Mouse (Mus musculus) liver, embryonic 11.5 days (tissue): ENCODE data around the gene Fryl. TPM values are rescaled to one million over a fixed set of nuclear protein-coding genes. Genes with fewer than 3 reads are reported as not detected.

Experiments used
- ATAC-seq: fragments of 200-750 bp; cut with Nextera tagmentation; replicated peaks from 2 replicates; pipeline ENCODE4 v1.8.0; 2017; ENCODE audit warnings: moderate number of reproducible peaks, mild to moderate bottlenecking, moderate TSS enrichment, moderate library complexity; ENCODE audit not compliant: low FRiP score
- DNase-seq: peaks from one replicate; pipeline ENCODE4 v3.0.0-alpha.2; 2017; ENCODE audit warnings: low spot score
- H3K27ac ChIP-seq: fragments of 300-500 bp; sonication (generic); 2 replicates; pipeline ENCODE4 v1.5.1; 2014; ENCODE audit warnings: mild to moderate bottlenecking, low read depth, low read length, control low read depth
- H3K27me3 ChIP-seq: fragments of 300-500 bp; sonication (generic); replicated peaks from 2 replicates; pipeline ENCODE4 v1.6.1; 2014; ENCODE audit warnings: low read length, mixed read lengths; ENCODE audit not compliant: control insufficient read depth, insufficient read depth
- H3K36me3 ChIP-seq: fragments of 300-500 bp; sonication (generic); 2 replicates; pipeline ENCODE4 v1.6.1; 2014; ENCODE audit warnings: mild to moderate bottlenecking, low read length, moderate library complexity, mixed read lengths; ENCODE audit not compliant: control insufficient read depth, insufficient read depth
- H3K4me1 ChIP-seq: fragments of 300-500 bp; sonication (generic); replicated peaks from 2 replicates; pipeline ENCODE4 v1.6.1; 2014; ENCODE audit warnings: low read length, mixed read lengths; ENCODE audit not compliant: control insufficient read depth, insufficient read depth
- H3K4me2 ChIP-seq: fragments of 300-500 bp; sonication (generic); 2 replicates; pipeline ENCODE4 v1.6.1; 2014; ENCODE audit warnings: mild to moderate bottlenecking, control low read depth, moderate library complexity
- H3K4me3 ChIP-seq: fragments of 300-500 bp; sonication (generic); 2 replicates; pipeline ENCODE4 v1.5.1; 2014; ENCODE audit warnings: low read depth, low read length, control low read depth
- H3K9ac ChIP-seq: fragments of 300-500 bp; sonication (generic); 2 replicates; pipeline ENCODE4 v1.6.1; 2014; ENCODE audit warnings: low read depth, low read length, control low read depth
- H3K9me3 ChIP-seq: fragments of 300-500 bp; sonication (generic); 2 replicates; pipeline ENCODE4 v1.6.1; 2016; ENCODE audit warnings: low read length, inconsistent platforms, mixed read lengths; ENCODE audit not compliant: control insufficient read depth
- WGBS: fragments of 180-500 bp; shearing (Covaris S2); extraction: QIAGEN DNeasy Blood & Tissue Kit; methylation state at CpG from one replicate; pipeline ENCODE4 v1.1.7; 2014; 5-methylcytosine and 5-hydroxymethylcytosine counted together
- polyA plus RNA-seq: library from polyadenylated mRNA; unstranded; fragments of >200 nt; fragmentation: Nextera tagmentation; extraction: Ambion mirVana; gene quantifications from 2 replicates; pipeline ENCODE4 v1.2.1, GENCODE M21; 2014

Fryl gene
- polyA plus RNA-seq, 1 experiment from 2014 or later: 39.7 TPM

GRCm38 (mm10) chr5:72994928-72995327 lies 261.5 kb downstream of the Fryl start:
- DNase-seq (no peak), ATAC-seq (no peak)
- Histone ChIP-seq H3K9me3 (no peaks in the 10 kb centered on the region), H3K9ac (no peak overlapping the region), H3K4me3 (no peak overlapping the region), H3K27me3 (no peaks in the 10 kb centered on the region), H3K27ac (no peak overlapping the region), H3K4me1 (no peaks in the 10 kb centered on the region), H3K36me3 (no peaks in the 10 kb centered on the region), H3K4me2 (no peak overlapping the region)
- WGBS: 69% methylated on average over 2 of the region's 2 CpGs

- ATAC-seq (no peak), DNase-seq (no peak)
- Histone ChIP-seq H3K4me1 (no peaks in the 10 kb centered on the region), H3K27me3 (no peaks in the 10 kb centered on the region), H3K4me2 (no peak overlapping the region), H3K9me3 (no peaks in the 10 kb centered on the region), H3K27ac (no peak overlapping the region), H3K4me3 (no peak overlapping the region), H3K36me3 (no peaks in the 10 kb centered on the region), H3K9ac (no peak overlapping the region)
- 78% methylated on average over 8 of the region's 8 CpGs for WGBS
These were observed 262.0 kb downstream of the Fryl start for GRCm38 (mm10) chr5:72994424-72994823.

GRCm38 (mm10) chr5:72992474-72992873 lies 263.9 kb downstream of the Fryl start:
- no peaks in the 10 kb centered on the region for H3K36me3 ChIP-seq
- no peaks in the 10 kb centered on the region for H3K27me3 ChIP-seq
- H3K4me2 ChIP-seq: no peak overlapping the region
- no peak overlapping the region for H3K4me3 ChIP-seq
- DNase-seq (no peak), ATAC-seq (no peak)
- 84% methylated on average over 1 of the region's 1 CpGs for WGBS
- H3K9me3 ChIP-seq: no peaks in the 10 kb centered on the region
- H3K27ac ChIP-seq: no peak overlapping the region
- H3K9ac ChIP-seq: no peak overlapping the region
- H3K4me1 ChIP-seq: no peaks in the 10 kb centered on the region

- Histone ChIP-seq H3K27ac (no peak overlapping the region), H3K4me3 (no peak overlapping the region), H3K36me3 (no peaks in the 10 kb centered on the region), H3K4me2 (no peak overlapping the region), H3K27me3 (no peaks in the 10 kb centered on the region), H3K9me3 (no peaks in the 10 kb centered on the region), H3K4me1 (no peaks in the 10 kb centered on the region), H3K9ac (no peak overlapping the region)
- no peak for DNase-seq
- no peak for ATAC-seq
- 83% methylated on average over 8 of the region's 8 CpGs for WGBS
These were observed 266.7 kb downstream of the Fryl start for GRCm38 (mm10) chr5:72989756-72990155.

GRCm38 (mm10) chr5:72987786-72988185 lies 268.6 kb downstream of the Fryl start:
- Histone ChIP-seq H3K27me3 (no peaks in the 10 kb centered on the region), H3K4me1 (no peaks in the 10 kb centered on the region), H3K4me2 (no peak overlapping the region), H3K27ac (no peak overlapping the region), H3K9ac (no peak overlapping the region), H3K36me3 (no peaks in the 10 kb centered on the region), H3K4me3 (no peak overlapping the region), H3K9me3 (no peaks in the 10 kb centered on the region)
- WGBS: 84% methylated on average over 7 of the region's 7 CpGs
- DNase-seq: no peak
- no peak for ATAC-seq

GRCm38 (mm10) chr5:72984091-72984490 lies 272.3 kb downstream of the Fryl start:
- WGBS: 5% methylated on average over 2 of the region's 2 CpGs
- Histone ChIP-seq H3K36me3 (0 out of 2 replicates have a peak, but pooled peaks cover 2% of the 10 kb centered on the region), H3K27me3 (no peaks in the 10 kb centered on the region), H3K27ac (no peak overlapping the region), H3K4me1 (no peaks in the 10 kb centered on the region), H3K4me3 (no peak overlapping the region), H3K9me3 (no peaks in the 10 kb centered on the region), H3K9ac (no peak overlapping the region), H3K4me2 (no peak overlapping the region)
- ATAC-seq (no peak), DNase-seq (no peak)

GRCm38 (mm10) chr5:72976539-72976938 lies 279.9 kb downstream of the Fryl start:
- Histone ChIP-seq H3K9ac (no peak overlapping the region), H3K4me1 (no peaks in the 10 kb centered on the region), H3K9me3 (no peaks in the 10 kb centered on the region), H3K4me3 (no peak overlapping the region), H3K36me3 (peaks cover 10% of the 10 kb centered on the region), H3K27ac (no peak overlapping the region), H3K27me3 (no peaks in the 10 kb centered on the region), H3K4me2 (no peak overlapping the region)
- DNase-seq (no peak), ATAC-seq (no peak)
- 83% methylated on average over 4 of the region's 4 CpGs for WGBS

GRCm38 (mm10) chr5:72975996-72976395 lies 280.4 kb downstream of the Fryl start:
- ATAC-seq (no peak), DNase-seq (no peak)
- H3K27me3 ChIP-seq: no peaks in the 10 kb centered on the region
- H3K9ac ChIP-seq: no peak overlapping the region
- H3K9me3 ChIP-seq: no peaks in the 10 kb centered on the region
- no peak overlapping the region for H3K4me3 ChIP-seq
- WGBS: 90% methylated on average over 6 of the region's 6 CpGs
- H3K36me3 ChIP-seq: peaks cover 10% of the 10 kb centered on the region
- no peak overlapping the region for H3K4me2 ChIP-seq
- H3K4me1 ChIP-seq: no peaks in the 10 kb centered on the region
- no peak overlapping the region for H3K27ac ChIP-seq

GRCm38 (mm10) chr5:72974602-72975001 lies 281.8 kb downstream of the Fryl start, which contains the start of gene Gm10135:
Gm10135 (minus strand) TSS chr5:72974702.
- Histone ChIP-seq H3K9me3 (no peaks in the 10 kb centered on the region), H3K4me1 (no peaks in the 10 kb centered on the region), H3K36me3 (peaks cover 7% of the 10 kb centered on the region), H3K27ac (no peak within 1 kb of the TSS), H3K4me3 (no peak within 1 kb of the TSS), H3K4me2 (no peak within 1 kb of the TSS), H3K27me3 (no peaks in the 10 kb centered on the region), H3K9ac (no peak within 1 kb of the TSS)
- WGBS: 92% methylated on average over 7 of the region's 7 CpGs
- ATAC-seq (no peak), DNase-seq (no peak)
